Mouse (Mus musculus) activated CD4-positive, CD25-positive, alpha-beta regulatory T cell, adult 4 months (primary cell): ENCODE results near the gene 2900011O08Rik. TPM values are rescaled to one million over a fixed set of nuclear protein-coding genes. Genes with fewer than 3 reads are reported as not detected.
"Not testable (repeated sequence)": the region's sequence is repeated elsewhere in the genome, so short reads cannot be mapped to it uniquely, and the experiment has no call there.

Experiments used
- ATAC-seq: one replicate; pipeline ENCODE4 v1.8.0; 2017
- polyA plus RNA-seq, 2 experiments: library from polyadenylated mRNA; unstranded; fragments of 100-300 nt; shearing (Covaris generic); gene quantifications; one replicate each; pipeline ENCODE4 v1.2.1; 2017

Gene 2900011O08Rik
- polyA plus RNA-seq, 2 experiments from 2014 or later = 0.50 TPM; not detected in 1

GRCm38 (mm10) chr16:14005266-14005665, 18.9 kb downstream of the 2900011O08Rik start:
- no peak for ATAC-seq

- ATAC-seq = no peak
Observed at GRCm38 (mm10) chr16:14008081-14008480, 21.7 kb downstream of the 2900011O08Rik start.

- ATAC-seq = no peak
Observed at GRCm38 (mm10) chr16:14008708-14009107, 22.3 kb downstream of the 2900011O08Rik start.

- no peak for ATAC-seq
Observed at GRCm38 (mm10) chr16:14009966-14010365, 23.6 kb downstream of the 2900011O08Rik start.

GRCm38 (mm10) chr16:14017306-14017705, 30.9 kb downstream of the 2900011O08Rik start:
- ATAC-seq = no peak

- ATAC-seq = no peak
Observed at GRCm38 (mm10) chr16:14021166-14021822, 34.9 kb downstream of the 2900011O08Rik start.

GRCm38 (mm10) chr16:14025091-14025990, 38.9 kb downstream of the 2900011O08Rik start:
- no peak for ATAC-seq

GRCm38 (mm10) chr16:14029072-14029471, 42.7 kb downstream of the 2900011O08Rik start:
- no peak for ATAC-seq

GRCm38 (mm10) chr16:14029851-14030250, 43.4 kb downstream of the 2900011O08Rik start:
- no peak for ATAC-seq

GRCm38 (mm10) chr16:14030650-14031049, 44.2 kb downstream of the 2900011O08Rik start:
- ATAC-seq = no peak

- no peak for ATAC-seq
Observed at GRCm38 (mm10) chr16:14033076-14033475, 46.7 kb downstream of the 2900011O08Rik start.

- no peak for ATAC-seq
Observed at GRCm38 (mm10) chr16:14042421-14042820, 56.0 kb downstream of the 2900011O08Rik start.

- ATAC-seq = no peak
Observed at GRCm38 (mm10) chr16:14044695-14045094, 58.3 kb downstream of the 2900011O08Rik start.

- ATAC-seq = no peak
Observed at GRCm38 (mm10) chr16:14046224-14046756, 59.9 kb downstream of the 2900011O08Rik start.

GRCm38 (mm10) chr16:14052221-14052620, 65.8 kb downstream of the 2900011O08Rik start:
- no peak for ATAC-seq

GRCm38 (mm10) chr16:14053116-14053515, 66.7 kb downstream of the 2900011O08Rik start:
- ATAC-seq = no peak

GRCm38 (mm10) chr16:14055271-14055670, 68.9 kb downstream of the 2900011O08Rik start:
- no peak for ATAC-seq

GRCm38 (mm10) chr16:14056734-14057133, 70.3 kb downstream of the 2900011O08Rik start:
- no peak for ATAC-seq

- ATAC-seq = no peak
Observed at GRCm38 (mm10) chr16:14058541-14058940, 72.1 kb downstream of the 2900011O08Rik start.

GRCm38 (mm10) chr16:14059118-14059854, 72.9 kb downstream of the 2900011O08Rik start:
- ATAC-seq = no peak

GRCm38 (mm10) chr16:14059869-14060268, 73.5 kb downstream of the 2900011O08Rik start:
- ATAC-seq = no peak

- ATAC-seq = not testable (repeated sequence)
Observed at GRCm38 (mm10) chr16:14066571-14066970, 80.2 kb downstream of the 2900011O08Rik start.

- ATAC-seq = not testable (repeated sequence)
Observed at GRCm38 (mm10) chr16:14068701-14069100, 82.3 kb downstream of the 2900011O08Rik start.
